Mouse (Mus musculus) liver, embryonic 14.5 days (tissue): ENCODE results near the gene Slc13a3.

ENCODE experiments used
- CTCF ChIP-seq: IDR thresholded peaks from 2 replicates; pipeline ENCODE4 v1.5.1; 2016; ENCODE audit warnings: antibody characterized with exemption, low read depth, control low read depth
- EP300 ChIP-seq: IDR thresholded peaks from 2 replicates; pipeline ENCODE4 v1.6.1; 2016; ENCODE audit warnings: antibody characterized with exemption, low read depth

GRCm38 (mm10) chr2:165497706-165498275 is 24.8 kb upstream of the Slc13a3 start:
- TF ChIP-seq EP300 (no peak), CTCF (no peak)
